Mouse (Mus musculus) ES-Bruce4 (cell line): ENCODE data around the gene Cmas. TPM values are rescaled to one million over a fixed set of nuclear protein-coding genes. Genes with fewer than 3 reads are reported as not detected.
A peak's percentile ranks its signal among the peaks of the same experiment; 100 is the strongest.

Experiments used
- H3K27ac ChIP-seq: 2 replicates; pipeline ENCODE4 v1.5.1; 2012; ENCODE audit warnings: low read length, inconsistent platforms; ENCODE audit not compliant: insufficient read depth
- H3K27me3 ChIP-seq: 2 replicates; pipeline ENCODE4 v1.6.1; 2012; ENCODE audit warnings: mild to moderate bottlenecking, low read length, inconsistent platforms; ENCODE audit not compliant: control insufficient read depth, poor library complexity, insufficient read depth, severe bottlenecking
- H3K36me3 ChIP-seq: 2 replicates; pipeline ENCODE4 v1.6.1; 2012; ENCODE audit warnings: inconsistent platforms, mild to moderate bottlenecking, low read length, moderate library complexity; ENCODE audit not compliant: control insufficient read depth, poor library complexity, insufficient read depth, severe bottlenecking
- H3K4me1 ChIP-seq: one replicate; pipeline ENCODE4 v1.8.1; 2011; ENCODE audit warnings: low read length; ENCODE audit not compliant: control insufficient read depth, insufficient read depth
- H3K4me3 ChIP-seq: 2 replicates; pipeline ENCODE4 v1.5.1; 2011; ENCODE audit warnings: low read depth, mild to moderate bottlenecking, low read length
- H3K9ac ChIP-seq: 2 replicates; pipeline ENCODE4 v1.6.1; 2012; ENCODE audit warnings: low read depth, mild to moderate bottlenecking, inconsistent platforms; ENCODE audit not compliant: poor library complexity, severe bottlenecking
- H3K9me3 ChIP-seq: replicated peaks from 2 replicates; pipeline ENCODE4 v1.6.1; 2012; ENCODE audit warnings: mild to moderate bottlenecking, low read length, inconsistent platforms; ENCODE audit not compliant: control insufficient read depth, poor library complexity, insufficient read depth, severe bottlenecking
- CTCF ChIP-seq: IDR thresholded peaks from one replicate; pipeline ENCODE4 v1.8.1; 2011; ENCODE audit warnings: low read depth, low read length
- EP300 ChIP-seq: IDR thresholded peaks from 2 replicates; pipeline ENCODE4 v1.6.1; 2011; ENCODE audit warnings: low read depth, low read length; ENCODE audit not compliant: insufficient read depth
- POLR2A ChIP-seq: IDR thresholded peaks from one replicate; pipeline ENCODE4 v1.8.1; 2011; ENCODE audit warnings: low read length; ENCODE audit not compliant: insufficient read depth
- polyA plus RNA-seq: library from polyadenylated mRNA; stranded (reverse); fragments of >200 nt; gene quantifications from 2 replicates; pipeline ENCODE4 v1.2.4, GENCODE M21; 2011; ENCODE audit warnings: low read depth; ENCODE audit not compliant: missing spikeins, insufficient read depth, insufficient read length

Gene Cmas
- polyA plus RNA-seq, result 81.6 and 87.1 TPM in 2 replicates

DNA sequence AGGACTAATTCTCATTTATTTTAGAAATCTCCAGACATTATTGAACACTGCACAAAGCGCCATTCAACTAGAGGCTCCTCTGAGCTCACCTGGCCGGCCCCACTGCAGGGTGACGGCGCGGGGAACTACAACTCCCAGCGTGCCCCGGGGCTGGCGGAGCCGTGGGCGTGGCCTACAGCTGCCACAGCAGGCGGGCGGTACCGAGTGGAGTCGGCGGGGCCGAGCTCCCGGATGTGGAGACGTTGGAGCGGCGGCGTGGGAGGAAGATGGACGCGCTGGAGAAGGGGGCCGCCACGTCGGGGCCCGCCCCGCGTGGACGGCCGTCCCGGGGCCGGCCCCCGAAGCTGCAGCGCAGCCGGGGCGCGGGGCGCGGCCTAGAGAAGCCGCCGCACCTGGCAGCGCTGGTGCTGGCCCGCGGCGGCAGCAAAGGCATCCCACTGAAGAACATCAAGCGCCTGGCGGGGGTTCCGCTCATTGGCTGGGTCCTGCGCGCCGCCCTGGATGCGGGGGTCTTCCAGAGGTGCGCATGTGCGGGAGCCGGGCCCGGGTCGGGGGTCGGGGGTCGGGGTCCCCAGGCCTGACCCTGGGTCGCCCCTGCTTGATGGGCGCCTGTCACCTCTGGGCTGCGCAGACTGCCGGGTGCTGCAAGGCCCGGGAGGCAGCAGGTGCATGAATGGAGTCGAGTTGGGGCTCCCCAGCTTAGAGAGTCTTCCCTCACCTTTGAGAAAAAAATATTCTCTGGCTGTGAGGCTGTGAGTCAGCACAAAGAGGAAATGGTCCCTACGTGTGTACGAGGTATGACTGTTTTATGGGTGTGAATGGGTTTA, at the start of gene Cmas:
Gene Cmas, plus strand, starts transcription at position 180 of the 827 bp plus-strand sequence.
- H3K4me3 ChIP-seq, result peak within 1 kb of the TSS; percentile 76
- peaks cover 11% of the 10 kb centered on the region for H3K36me3 ChIP-seq
- peaks cover 8% of the 10 kb centered on the region for H3K4me1 ChIP-seq
- TF ChIP-seq POLR2A, result no peak
- no peak for TF ChIP-seq EP300
- TF ChIP-seq CTCF, result no peak
- no peaks in the 10 kb centered on the region for H3K27me3 ChIP-seq
- H3K9ac ChIP-seq, result peak within 1 kb of the TSS; percentile 91
- no peak within 1 kb of the TSS for H3K27ac ChIP-seq
- H3K9me3 ChIP-seq, result no peaks in the 10 kb centered on the region

DNA sequence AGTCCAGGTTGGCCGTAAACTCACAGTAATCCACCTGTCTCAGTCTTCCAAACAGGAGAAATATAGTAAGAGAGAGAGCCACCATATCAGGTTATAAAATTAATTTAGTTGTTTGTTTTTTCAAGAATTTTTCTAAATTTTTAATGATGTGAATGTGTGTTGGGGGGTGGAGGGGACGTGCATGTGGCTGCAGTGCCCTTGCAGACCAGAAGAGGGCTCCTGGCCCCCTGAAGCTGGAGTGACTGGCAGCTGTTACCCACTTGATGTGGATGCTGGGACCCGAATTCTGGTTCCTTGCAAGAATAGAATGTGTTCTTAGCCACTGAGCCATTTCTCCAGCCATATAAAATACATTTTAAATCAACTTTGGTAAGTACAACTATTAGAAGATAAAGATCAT, 49.8 kb upstream of the Cmas start:
- H3K27me3 ChIP-seq, result no peaks in the 10 kb centered on the region
- no peak for TF ChIP-seq POLR2A
- peak; percentile 58 for TF ChIP-seq CTCF
- H3K36me3 ChIP-seq, result no peaks in the 10 kb centered on the region
- H3K27ac ChIP-seq, result no peak overlapping the region
- no peak overlapping the region for H3K9ac ChIP-seq
- no peak overlapping the region for H3K4me3 ChIP-seq
- no peaks in the 10 kb centered on the region for H3K9me3 ChIP-seq
- no peaks in the 10 kb centered on the region for H3K4me1 ChIP-seq

DNA sequence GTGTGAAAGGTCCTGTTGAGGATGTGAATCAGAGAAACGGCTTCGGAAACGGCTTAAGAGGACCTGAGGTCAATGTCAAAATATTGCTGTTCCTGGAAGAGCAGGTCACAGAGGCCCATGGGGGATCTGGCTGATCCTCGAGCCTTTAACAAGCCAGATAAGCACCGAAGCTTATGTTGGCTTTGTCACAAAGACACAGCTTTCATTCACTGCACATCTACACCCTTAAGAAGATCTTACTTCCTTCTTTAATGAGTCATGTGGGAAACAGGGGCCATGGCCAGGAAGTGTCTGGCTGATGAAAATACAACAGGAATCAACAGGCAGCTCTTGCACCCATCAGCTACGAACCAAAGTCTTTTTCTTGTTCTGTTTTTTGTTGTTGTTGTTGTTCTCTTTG, 48.1 kb upstream of the Cmas start:
- Histone ChIP-seq H3K27ac (no peak overlapping the region), H3K9me3 (no peaks in the 10 kb centered on the region)
- TF ChIP-seq CTCF (no peak), EP300 (no peak), POLR2A (no peak)

DNA sequence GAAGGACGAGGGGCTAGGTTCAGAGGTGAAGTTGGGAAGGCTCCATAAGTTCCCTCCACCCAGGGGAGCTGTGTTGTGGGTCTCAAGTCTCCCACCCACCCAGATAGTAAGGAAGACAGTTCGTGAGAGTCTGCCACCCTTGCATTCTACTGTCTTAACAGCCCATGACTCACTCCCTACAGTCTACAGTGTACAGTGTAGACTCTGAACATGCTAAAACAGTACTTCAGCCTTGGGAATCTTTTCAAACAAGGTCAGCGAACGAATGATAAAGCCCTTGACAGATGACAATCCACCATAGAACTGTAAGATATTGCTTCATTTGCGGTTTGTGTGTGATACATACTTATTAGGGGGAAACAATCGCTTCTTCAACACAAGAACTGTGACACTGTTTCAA, 45.8 kb upstream of the Cmas start:
- Histone ChIP-seq H3K9me3 (no peaks in the 10 kb centered on the region), H3K27ac (no peak overlapping the region), H3K4me3 (no peak overlapping the region), H3K9ac (no peak overlapping the region), H3K27me3 (no peaks in the 10 kb centered on the region), H3K36me3 (no peaks in the 10 kb centered on the region), H3K4me1 (no peaks in the 10 kb centered on the region)
- TF ChIP-seq POLR2A, result no peak
- TF ChIP-seq EP300, result no peak
- TF ChIP-seq CTCF, result no peak

More for the DNA sequence above, 48.1 kb upstream of the Cmas start:
- Histone ChIP-seq H3K27me3 (no peaks in the 10 kb centered on the region), H3K4me3 (no peak overlapping the region), H3K36me3 (no peaks in the 10 kb centered on the region), H3K4me1 (no peaks in the 10 kb centered on the region), H3K9ac (no peak overlapping the region)

DNA sequence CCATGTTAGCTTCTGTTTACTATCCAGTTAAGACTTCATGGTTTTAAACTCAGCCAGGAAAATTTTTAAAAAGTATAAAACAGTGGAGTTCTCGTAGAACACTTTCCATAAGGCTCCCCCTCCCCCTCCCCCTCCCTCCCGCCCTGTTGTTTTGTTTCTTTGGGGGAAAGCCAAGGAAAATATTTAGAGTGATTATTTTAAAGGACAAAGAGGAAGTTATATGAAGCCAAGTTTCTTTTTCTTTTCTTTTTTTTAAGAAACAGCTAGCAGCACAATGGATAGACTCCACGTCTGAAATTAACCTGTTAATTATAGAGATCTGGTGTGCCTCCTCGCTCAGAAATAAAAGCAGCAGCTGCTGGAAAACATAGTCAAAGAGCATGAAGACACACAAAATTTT, 45.4 kb upstream of the Cmas start:
- TF ChIP-seq POLR2A (no peak), CTCF (no peak), EP300 (no peak)
- no peak overlapping the region for H3K27ac ChIP-seq
- no peak overlapping the region for H3K4me3 ChIP-seq
- no peaks in the 10 kb centered on the region for H3K27me3 ChIP-seq
- no peaks in the 10 kb centered on the region for H3K36me3 ChIP-seq
- H3K9ac ChIP-seq, result no peak overlapping the region
- no peaks in the 10 kb centered on the region for H3K9me3 ChIP-seq
- H3K4me1 ChIP-seq, result no peaks in the 10 kb centered on the region

DNA sequence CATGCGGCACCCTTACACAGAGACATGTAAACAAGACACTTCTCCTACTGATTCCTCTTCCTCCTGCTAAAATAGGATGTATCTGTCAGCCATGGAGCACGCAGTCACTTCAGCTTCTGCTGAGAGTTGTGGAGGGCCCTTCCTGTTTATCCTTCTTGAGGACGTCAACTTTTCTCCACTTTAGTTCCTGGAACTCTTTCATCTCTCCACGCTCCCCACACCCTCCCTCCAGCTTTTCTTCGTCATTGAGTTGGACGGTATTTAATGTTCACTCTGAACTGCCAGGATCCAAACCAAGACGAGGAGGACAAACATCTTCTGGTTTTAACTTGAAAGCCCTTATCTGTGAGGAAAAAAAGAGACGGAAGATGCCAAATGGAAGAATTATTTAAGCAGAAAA, 41.5 kb upstream of the Cmas start:
- H3K9me3 ChIP-seq, result no peaks in the 10 kb centered on the region
- no peak overlapping the region for H3K4me3 ChIP-seq
- no peak for TF ChIP-seq POLR2A
- no peak for TF ChIP-seq CTCF
- TF ChIP-seq EP300, result no peak
- no peak overlapping the region for H3K27ac ChIP-seq
- no peak overlapping the region for H3K9ac ChIP-seq
- no peaks in the 10 kb centered on the region for H3K36me3 ChIP-seq
- no peaks in the 10 kb centered on the region for H3K27me3 ChIP-seq
- no peaks in the 10 kb centered on the region for H3K4me1 ChIP-seq
